Mouse (Mus musculus) cerebellum, adult 9-11 months (tissue): ENCODE data around the gene Cdh15.

ENCODE experiments used
- DNase-seq: peaks from one replicate; pipeline ENCODE4 v3.0.0; 2022

The Cdh15 gene

GRCm38 (mm10) chr8:122897200-122897599 lies 49.4 kb downstream of the Cdh15 start:
- no peak for DNase-seq

GRCm38 (mm10) chr8:122898018-122898417 lies 50.3 kb downstream of the Cdh15 start:
- DNase-seq = no peak

- no peak for DNase-seq
Measured at GRCm38 (mm10) chr8:122898473-122898872, 50.7 kb downstream of the Cdh15 start.

GRCm38 (mm10) chr8:122899085-122899484 lies 51.3 kb downstream of the Cdh15 start:
- DNase-seq = no peak

GRCm38 (mm10) chr8:122901476-122901875 lies 53.7 kb downstream of the Cdh15 start:
- no peak for DNase-seq

- no peak for DNase-seq
Measured at GRCm38 (mm10) chr8:122901892-122902515, 54.2 kb downstream of the Cdh15 start.

- DNase-seq = no peak
Measured at GRCm38 (mm10) chr8:122902581-122902980, 54.8 kb downstream of the Cdh15 start.

GRCm38 (mm10) chr8:122903002-122903401 lies 55.2 kb downstream of the Cdh15 start:
- no peak for DNase-seq

GRCm38 (mm10) chr8:122904496-122904895 lies 56.7 kb downstream of the Cdh15 start:
- DNase-seq = no peak

- DNase-seq = peak; percentile 66
Measured at GRCm38 (mm10) chr8:122905346-122905745, 57.6 kb downstream of the Cdh15 start.

GRCm38 (mm10) chr8:122906463-122907021 lies 58.8 kb downstream of the Cdh15 start:
- peak; percentile 87 for DNase-seq

- no peak for DNase-seq
Measured at GRCm38 (mm10) chr8:122912150-122912549, 64.4 kb downstream of the Cdh15 start.

GRCm38 (mm10) chr8:122912871-122913270 lies 65.1 kb downstream of the Cdh15 start:
- peak; percentile 72 for DNase-seq

GRCm38 (mm10) chr8:122916766-122917165 lies 69.0 kb downstream of the Cdh15 start:
- no peak for DNase-seq
